Mouse (Mus musculus) heart, adult 2 months (tissue): ENCODE measurements around the gene Hist1h2bh. TPM values are rescaled to one million over a fixed set of nuclear protein-coding genes. Genes with fewer than 3 reads are reported as not detected.
"Not testable (repeated sequence)": the region's sequence is repeated elsewhere in the genome, so short reads cannot be mapped to it uniquely, and the experiment has no call there.

Experiments
- DNase-seq, 2 experiments: peaks; one replicate each; pipeline ENCODE4 v3.0.0; 2021
- H3K27ac ChIP-seq: fragments of 200-600 bp; 2 replicates; pipeline ENCODE4 v1.8.1; 2022
- H3K27me3 ChIP-seq: fragments of 200-500 bp; 2 replicates; pipeline ENCODE4 v1.6.1; 2012; ENCODE audit warnings: mild to moderate bottlenecking, low read length, inconsistent platforms, mixed read lengths; ENCODE audit not compliant: control insufficient read depth, insufficient read depth
- H3K36me3 ChIP-seq: fragments of 200-500 bp; 2 replicates; pipeline ENCODE4 v1.6.1; 2012; ENCODE audit warnings: low read length, inconsistent platforms; ENCODE audit not compliant: control insufficient read depth, insufficient read depth
- H3K4me1 ChIP-seq: fragments of 200-500 bp; 2 replicates; pipeline ENCODE4 v1.6.1; 2011; ENCODE audit warnings: low read length; ENCODE audit not compliant: control insufficient read depth, insufficient read depth
- H3K4me3 ChIP-seq: fragments of 200-600 bp; 2 replicates; pipeline ENCODE4 v1.8.1; 2022
- H3K79me2 ChIP-seq: fragments of 200-500 bp; replicated peaks from 2 replicates; pipeline ENCODE4 v1.6.1; 2012; ENCODE audit warnings: mild to moderate bottlenecking, inconsistent platforms, low read length, moderate library complexity, mixed read lengths; ENCODE audit not compliant: control insufficient read depth, insufficient read depth
- H3K9ac ChIP-seq: fragments of 200-500 bp; 2 replicates; pipeline ENCODE4 v1.6.1; 2012; ENCODE audit warnings: low read depth, mild to moderate bottlenecking, control low read depth, inconsistent platforms, low read length, mixed read lengths
- CTCF ChIP-seq: fragments of 200-600 bp; IDR thresholded peaks from 2 replicates; pipeline ENCODE4 v1.8.1; 2022; ENCODE audit warnings: antibody characterized with exemption, mild to moderate bottlenecking, moderate library complexity
- EP300 ChIP-seq: fragments of 200-500 bp; IDR thresholded peaks from 2 replicates; pipeline ENCODE4 v1.6.1; 2011; ENCODE audit warnings: low read depth, low read length, control low read depth; ENCODE audit not compliant: insufficient read depth
- POLR2A ChIP-seq: fragments of 200-500 bp; IDR thresholded peaks from 2 replicates; pipeline ENCODE4 v1.6.1; 2011; ENCODE audit warnings: mild to moderate bottlenecking, low read depth, low read length, control low read depth; ENCODE audit not compliant: insufficient read depth
- WGBS: fragments of 180-500 bp; shearing (Covaris S2); methylation state at CpG from one replicate; pipeline ENCODE4 v1.1.7; 2018; 5-methylcytosine and 5-hydroxymethylcytosine counted together
- intact Hi-C: fragments of 180-260 bp; cut with DNase I; formaldehyde crosslinking; loops from one replicate; pipeline ENCODE4 v1.15.1; 2025
- polyA plus RNA-seq: library from polyadenylated mRNA; depleted of rRNA; stranded (reverse); fragments of >200 nt; gene quantifications from 2 replicates; pipeline ENCODE4 v1.2.3, GENCODE M21; 2012
- total RNA-seq, 2 experiments: library from RNA; stranded (reverse); gene quantifications; 2 replicates each; pipeline ENCODE4 v1.2.3; 2021

Gene Hist1h2bh
- total and polyA plus RNA-seq, 3 experiments, result 0.29 to 1.2 (median 1.1) TPM

DNA sequence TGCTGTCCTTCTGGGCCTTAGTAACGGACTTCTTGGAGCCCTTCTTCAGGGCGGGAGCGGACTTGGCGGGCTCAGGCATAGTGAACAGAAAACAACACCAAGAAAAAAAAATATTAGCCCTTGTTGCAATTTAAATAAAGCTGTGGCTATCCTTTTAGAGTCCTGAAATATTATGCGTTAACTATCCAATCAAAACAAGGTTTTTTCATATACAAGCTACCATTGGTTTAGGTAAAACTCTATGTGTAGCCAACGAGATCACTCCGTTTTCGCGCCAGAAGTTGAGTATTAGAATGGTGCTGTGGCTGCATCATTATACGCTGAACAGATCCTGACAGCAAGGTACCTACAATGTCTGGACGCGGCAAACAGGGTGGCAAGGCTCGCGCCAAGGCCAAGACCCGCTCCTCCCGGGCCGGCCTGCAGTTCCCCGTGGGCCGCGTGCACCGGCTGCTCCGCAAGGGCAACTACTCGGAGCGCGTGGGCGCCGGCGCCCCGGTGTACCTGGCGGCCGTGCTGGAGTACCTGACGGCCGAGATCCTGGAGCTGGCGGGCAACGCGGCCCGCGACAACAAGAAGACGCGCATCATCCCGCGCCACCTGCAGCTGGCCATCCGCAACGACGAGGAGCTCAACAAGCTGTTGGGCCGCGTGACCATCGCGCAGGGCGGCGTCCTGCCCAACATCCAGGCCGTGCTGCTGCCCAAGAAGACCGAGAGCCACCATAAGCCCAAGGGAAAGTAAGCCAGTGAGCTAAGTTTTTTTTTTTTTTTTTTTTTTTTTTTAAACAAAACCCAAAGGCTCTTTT, 9.4 kb downstream of the Hist1h2bh start, which contains the start of gene Hist1h2af:
Gene Hist1h2af (plus strand): TSS at position 347 of the 808 bp plus-strand sequence.
- Histone ChIP-seq H3K36me3 (peaks cover 14% of the 10 kb centered on the region), H3K4me3 (peak within 1 kb of the TSS; percentile 51), H3K9ac (peak within 1 kb of the TSS; percentile 60)
- peak; percentile 34 for TF ChIP-seq CTCF
- 1% methylated on average over 31 of the region's 53 CpGs for WGBS
- peak in 1 of 2 experiments; percentile 47 for DNase-seq
- not testable (repeated sequence) for H3K27me3 ChIP-seq, H3K27ac ChIP-seq, H3K4me1 ChIP-seq, H3K79me2 ChIP-seq
- intact Hi-C loops, result loop anchor here (5.0 kb wide), 2 partner anchors 89 to 209 kb away; partner anchors contain the start of genes Hist1h1e and Hist1h2be

DNA sequence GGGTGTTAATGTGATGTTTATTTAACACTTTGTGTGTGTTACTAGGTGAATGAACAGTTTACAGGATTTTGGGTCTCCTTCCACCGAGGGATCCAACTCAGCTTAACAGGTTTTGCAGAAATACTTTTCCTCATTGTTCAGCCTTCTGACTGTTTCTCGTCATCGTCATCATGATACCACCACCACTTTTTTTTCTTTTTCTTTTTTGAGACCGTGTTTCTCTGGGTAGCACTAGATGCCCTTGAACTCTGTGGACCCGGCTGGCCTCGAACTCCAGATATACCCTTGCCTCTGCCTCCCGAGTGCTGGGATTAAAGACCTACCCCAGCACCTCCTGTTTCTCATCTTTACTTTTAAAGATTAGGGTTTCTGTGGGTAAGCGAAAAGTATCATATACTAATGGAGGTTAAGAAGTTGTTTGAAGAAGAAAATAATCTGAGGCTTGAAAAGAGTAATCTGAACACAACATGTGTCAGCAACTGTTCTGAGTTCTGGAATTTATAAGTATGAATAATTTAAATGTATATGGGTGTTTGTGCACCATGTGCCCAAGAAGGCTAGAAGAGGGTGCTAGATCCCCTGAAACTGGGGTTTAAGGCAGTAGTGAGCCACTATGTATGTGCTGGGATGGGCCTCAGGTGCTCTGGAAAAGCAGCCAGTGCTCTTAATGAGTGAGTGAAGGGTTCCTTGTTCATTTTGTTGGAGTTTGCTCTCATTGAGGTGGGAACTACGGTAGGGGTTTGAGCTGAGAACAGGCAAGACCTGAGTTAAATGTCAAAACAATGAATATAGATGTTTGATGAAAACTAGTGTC, 10.7 kb downstream of the Hist1h2bh start:
- WGBS, result 22% methylated on average over 9 of the region's 9 CpGs
- Histone ChIP-seq H3K9ac (no peak overlapping the region), H3K27me3 (no peaks in the 10 kb centered on the region), H3K4me3 (peak overlapping the region; percentile 86), H3K36me3 (peaks cover 14% of the 10 kb centered on the region), H3K4me1 (peaks cover 4% of the 10 kb centered on the region), H3K27ac (peak overlapping the region; percentile 97; the same call in 1 of the 2 replicates), H3K79me2 (no peaks in the 10 kb centered on the region)
- no peak for DNase-seq
- TF ChIP-seq POLR2A (no peak), CTCF (no peak), EP300 (no peak)
- intact Hi-C loops, result loop anchor here (5.0 kb wide), 2 partner anchors 90 to 210 kb away; partner anchors contain the start of genes Hist1h1e and Hist1h2be

DNA sequence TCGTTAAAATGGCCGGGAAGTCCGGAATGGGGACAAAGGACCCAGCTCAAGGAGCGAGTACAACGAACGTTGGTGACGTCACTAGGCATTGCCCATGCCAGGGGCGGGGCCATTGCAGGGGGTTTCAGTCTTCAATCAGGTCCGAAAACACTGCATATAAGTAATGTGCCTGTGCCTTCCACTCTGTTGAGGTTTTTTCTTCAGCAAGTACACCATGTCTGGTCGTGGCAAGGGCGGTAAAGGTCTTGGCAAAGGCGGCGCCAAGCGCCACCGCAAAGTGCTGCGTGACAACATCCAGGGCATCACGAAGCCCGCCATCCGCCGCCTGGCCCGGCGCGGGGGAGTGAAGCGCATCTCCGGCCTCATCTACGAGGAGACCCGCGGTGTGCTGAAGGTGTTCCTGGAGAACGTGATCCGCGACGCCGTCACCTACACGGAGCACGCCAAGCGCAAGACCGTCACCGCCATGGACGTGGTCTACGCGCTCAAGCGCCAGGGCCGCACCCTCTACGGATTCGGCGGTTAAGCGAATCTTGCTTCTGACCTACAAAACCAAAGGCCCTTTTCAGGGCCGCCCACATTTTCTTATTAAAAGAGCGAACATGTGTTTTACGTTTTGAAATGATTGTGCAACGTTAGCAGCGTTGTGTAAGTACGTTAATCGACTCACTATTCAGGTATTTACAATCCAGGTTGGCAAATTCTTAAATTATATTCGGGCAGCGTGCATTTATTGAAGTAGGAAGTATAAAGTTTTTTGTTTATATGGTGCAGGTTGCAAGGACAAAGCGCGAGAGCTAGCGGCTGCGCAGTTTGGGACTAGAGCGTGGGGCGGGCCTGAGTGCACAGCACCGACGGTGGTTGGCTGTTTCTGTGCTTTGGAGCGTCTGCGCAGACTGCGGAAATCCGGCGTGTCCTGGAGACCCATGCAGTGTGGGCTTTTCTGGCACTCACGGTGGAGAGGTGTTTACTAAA, 12.0 kb downstream of the Hist1h2bh start, which contains the start of gene Hist1h4h:
Gene Hist1h4h (plus strand): TSS at position 150 of the 975 bp plus-strand sequence.
- intact Hi-C loops, result loop anchor here (1.0 to 5.0 kb wide), 5 partner anchors 12 to 211 kb away; partner anchors contain the start of genes Hist1h1e, Hist1h2be and Hist1h3f
- peak within 1 kb of the TSS; percentile 76 for H3K9ac ChIP-seq
- WGBS, result under 1% methylated on average over 62 of the region's 70 CpGs
- H3K4me1 ChIP-seq, result peaks cover 4% of the 10 kb centered on the region
- H3K4me3 ChIP-seq, result peak within 1 kb of the TSS; percentile 86
- H3K27ac ChIP-seq, result peak within 1 kb of the TSS; percentile 97
- DNase-seq, result peak; percentile 92 to 95
- TF ChIP-seq POLR2A (peak; percentile 99), CTCF (no peak), EP300 (peak; percentile 91)
- peaks cover 14% of the 10 kb centered on the region for H3K36me3 ChIP-seq
- H3K79me2 ChIP-seq, result no peaks in the 10 kb centered on the region
- H3K27me3 ChIP-seq, result no peaks in the 10 kb centered on the region

DNA sequence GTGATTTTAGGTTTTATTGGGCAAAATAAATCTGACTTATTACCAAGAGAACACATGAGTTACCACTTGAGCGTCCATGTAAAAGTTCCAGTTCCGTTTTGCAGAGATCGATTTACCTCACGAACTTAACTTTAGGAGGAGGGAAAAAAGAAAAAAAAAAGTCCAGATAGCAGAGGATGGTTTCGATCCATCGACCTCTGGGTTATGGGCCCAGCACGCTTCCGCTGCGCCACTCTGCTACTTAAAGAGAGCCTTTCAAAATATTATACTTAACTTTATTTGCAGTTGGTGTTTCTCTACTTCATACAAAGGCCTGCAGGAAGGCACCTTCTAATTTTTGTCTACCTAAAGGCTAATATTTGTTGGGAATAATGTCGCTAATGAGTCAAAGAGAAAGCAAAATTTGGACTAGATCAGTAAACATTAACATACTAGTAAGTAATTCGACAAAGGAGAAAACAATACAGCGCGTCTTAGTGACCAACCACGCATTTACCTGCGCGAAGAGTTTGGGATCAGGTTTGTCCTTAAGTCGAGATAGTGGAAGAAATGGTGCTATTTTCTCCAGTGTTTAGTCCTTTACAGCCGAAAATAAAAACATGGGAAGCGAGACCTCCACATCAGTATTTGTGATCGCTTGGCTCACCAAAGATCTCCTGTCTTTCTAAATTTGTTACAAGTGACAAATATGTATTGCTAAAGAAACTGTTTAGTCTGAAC, 12.9 kb downstream of the Hist1h2bh start:
- under 1% methylated on average over 20 of the region's 20 CpGs for WGBS
- intact Hi-C loops, result loop anchor here (1.0 to 5.0 kb wide), 5 partner anchors 11 to 212 kb away; partner anchors contain the start of genes Hist1h1e, Hist1h2be and Hist1h3f
- peaks cover 4% of the 10 kb centered on the region for H3K4me1 ChIP-seq
- DNase-seq, result peak; percentile 69 to 74
- peak overlapping the region; percentile 75 for H3K9ac ChIP-seq
- H3K27ac ChIP-seq, result peak overlapping the region; percentile 97
- H3K4me3 ChIP-seq, result peak overlapping the region; percentile 86
- H3K27me3 ChIP-seq, result no peaks in the 10 kb centered on the region
- peaks cover 14% of the 10 kb centered on the region for H3K36me3 ChIP-seq
- H3K79me2 ChIP-seq, result no peaks in the 10 kb centered on the region
- TF ChIP-seq EP300 (0 out of 2 replicates have a peak, but pooled peaks have one; percentile 57), CTCF (no peak)
